Mouse (Mus musculus): ENCODE measurements around the gene Thbd.

GRCm38 (mm10) chr2:148373602-148374071, 34.4 kb downstream of the Thbd start:
- TF ChIP-seq SRF (IDR thresholded peaks at IDR 0.05; ENCODE audit: control insufficient read depth, insufficient read length, low read depth), result no peak
- no peak for TF ChIP-seq POLR2A (IDR thresholded peaks at IDR 0.05; ENCODE audit: insufficient read length, low read depth)

Measured in myocyte (in vitro differentiated cells).